Mouse (Mus musculus) Muller cell, postnatal 12 days (primary cell): ENCODE results near the gene Gm11595.
A peak's percentile ranks its signal among the peaks of the same experiment; 100 is the strongest.
"Not testable (repeated sequence)": the region's sequence is repeated elsewhere in the genome, so short reads cannot be mapped to it uniquely, and the experiment has no call there.

ENCODE experiments used
- DNase-seq: peaks from one replicate; pipeline ENCODE4 v3.0.0-alpha.2; 2015; ENCODE audit errors: inconsistent ontology term

Gm11595 gene

GRCm38 (mm10) chr11:99772813-99773212 lies at the start of gene Gm11595:
TSS of gene Gm11595 (minus strand) at chr11:99772913.
- DNase-seq = not testable (repeated sequence)

DNA sequence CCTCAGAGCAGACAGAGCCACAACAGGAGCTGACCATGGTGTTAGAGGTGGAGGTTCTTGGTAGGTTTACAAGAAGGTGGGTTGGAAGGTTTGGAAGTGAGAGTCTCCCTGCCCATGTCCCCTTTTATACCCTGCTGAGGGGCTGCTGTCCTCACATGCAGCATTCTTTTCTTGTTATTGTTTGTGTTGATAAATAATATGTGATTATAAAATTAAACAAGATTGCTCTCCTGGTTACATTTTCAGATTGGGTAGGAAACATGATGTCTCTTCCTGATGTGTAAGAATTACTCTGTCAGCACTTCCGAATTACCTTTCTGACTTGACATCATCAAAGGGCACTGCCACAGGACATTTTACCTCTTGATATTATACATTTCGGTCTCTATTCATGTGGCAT lies 42.9 kb upstream of the Gm11595 start, which contains the start of gene Gm11564:
Gm11564 (minus strand) TSS at position 101 of the 400 bp plus-strand sequence.
- not testable (repeated sequence) for DNase-seq

DNA sequence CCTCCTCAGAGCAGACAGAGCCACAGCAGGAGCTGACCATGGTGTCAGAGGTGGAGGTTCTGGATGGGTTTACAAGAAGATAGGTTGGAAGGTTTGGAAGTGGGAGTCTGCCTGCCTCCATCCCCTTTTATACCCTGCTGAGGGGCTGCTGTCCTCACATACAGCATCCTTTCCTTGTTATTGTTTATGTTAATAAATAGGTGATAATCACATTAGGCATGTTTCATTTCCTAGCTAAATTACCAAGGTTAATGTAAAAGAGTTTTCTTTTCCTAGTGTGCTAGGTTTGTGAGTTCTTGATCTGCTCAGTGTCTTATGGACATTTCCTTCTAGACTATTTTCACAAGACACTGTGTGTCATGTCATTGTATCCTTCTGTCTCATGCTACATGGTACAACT lies 37.1 kb upstream of the Gm11595 start, which contains the start of gene Krtap4-13:
Krtap4-13 (minus strand) TSS at position 101 of the 400 bp plus-strand sequence.
- not testable (repeated sequence) for DNase-seq

- DNase-seq = not testable (repeated sequence)
Observed at GRCm38 (mm10) chr11:99804346-99804745, 31.6 kb upstream of the Gm11595 start, which contains the start of gene Gm11554. TSS of gene Gm11554 (minus strand) at chr11:99804446.

- DNase-seq = not testable (repeated sequence)
Observed at GRCm38 (mm10) chr11:99798832-99799231, 26.1 kb upstream of the Gm11595 start, which contains the start of gene Gm11569. TSS of gene Gm11569 (minus strand) at chr11:99798932.

- no peak for DNase-seq
Observed at GRCm38 (mm10) chr11:99793367-99793766, 20.7 kb upstream of the Gm11595 start, which contains the start of gene Gm11596. TSS of gene Gm11596 (minus strand) at chr11:99793467.

DNA sequence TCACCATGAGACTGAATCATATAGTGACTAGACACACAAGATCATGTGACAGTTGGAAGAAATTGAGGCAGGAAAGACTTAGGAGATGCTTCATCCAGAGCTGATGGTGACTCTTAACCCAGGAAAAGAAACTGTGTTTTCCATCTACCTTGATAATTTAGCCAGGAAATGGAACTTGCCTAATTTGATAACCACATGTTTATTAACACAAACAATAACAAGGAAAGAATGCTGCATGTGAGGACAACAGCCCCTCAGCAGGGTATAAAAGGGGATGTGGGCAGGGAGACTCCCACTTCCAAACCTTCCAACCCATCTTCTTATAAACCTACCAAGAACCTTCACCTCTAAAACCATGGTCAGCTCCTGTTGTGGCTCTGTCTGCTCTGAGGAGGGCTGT lies 12.2 kb upstream of the Gm11595 start, which contains the start of gene Krtap4-9:
Krtap4-9 (plus strand) TSS at position 301 of the 400 bp plus-strand sequence.
- not testable (repeated sequence) for DNase-seq

DNA sequence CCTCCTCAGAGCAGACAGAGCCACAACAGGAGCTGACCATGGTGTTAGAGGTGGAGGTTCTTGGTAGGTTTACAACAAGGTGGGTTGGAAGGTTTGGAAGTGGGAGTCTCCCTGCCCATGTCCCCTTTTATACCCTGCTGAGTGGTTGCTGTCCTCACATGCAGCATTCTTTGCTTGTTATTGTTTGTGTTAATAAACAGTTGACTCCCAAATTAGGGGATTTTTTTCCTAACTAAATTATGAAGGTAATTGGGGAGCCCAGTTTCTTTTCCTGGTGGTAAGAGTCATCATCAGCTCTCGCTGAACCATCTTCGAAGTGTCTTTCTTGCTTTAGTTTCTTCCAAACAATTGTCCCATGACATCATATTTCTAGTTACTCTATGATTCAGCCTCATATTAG lies 7.9 kb upstream of the Gm11595 start, which contains the start of gene Krtap4-8:
Krtap4-8 (minus strand) TSS at position 101 of the 400 bp plus-strand sequence.
- DNase-seq = no peak

DNA sequence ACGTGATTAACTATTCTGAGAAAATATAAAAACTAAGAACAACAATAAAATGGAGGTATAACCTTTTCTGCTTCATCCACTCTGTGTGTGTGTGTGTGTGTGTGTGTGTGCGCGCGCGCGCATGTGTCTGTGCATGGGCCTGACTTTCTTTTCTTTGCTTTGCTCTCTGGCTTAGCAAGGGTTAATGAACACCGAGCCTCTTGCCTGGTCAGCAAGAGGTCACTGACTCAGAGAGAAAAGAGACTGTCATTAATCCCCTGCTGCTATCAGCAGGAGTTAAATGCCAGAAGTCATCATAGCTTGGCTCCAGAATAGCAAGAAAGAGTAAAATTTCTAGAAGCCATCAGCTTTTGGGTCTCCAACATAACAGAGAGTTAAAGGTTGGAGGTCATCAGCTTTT lies 5.7 kb upstream of the Gm11595 start:
- no peak for DNase-seq

GRCm38 (mm10) chr11:99768410-99768809 lies 4.3 kb downstream of the Gm11595 start:
- peak; percentile 78 for DNase-seq

DNA sequence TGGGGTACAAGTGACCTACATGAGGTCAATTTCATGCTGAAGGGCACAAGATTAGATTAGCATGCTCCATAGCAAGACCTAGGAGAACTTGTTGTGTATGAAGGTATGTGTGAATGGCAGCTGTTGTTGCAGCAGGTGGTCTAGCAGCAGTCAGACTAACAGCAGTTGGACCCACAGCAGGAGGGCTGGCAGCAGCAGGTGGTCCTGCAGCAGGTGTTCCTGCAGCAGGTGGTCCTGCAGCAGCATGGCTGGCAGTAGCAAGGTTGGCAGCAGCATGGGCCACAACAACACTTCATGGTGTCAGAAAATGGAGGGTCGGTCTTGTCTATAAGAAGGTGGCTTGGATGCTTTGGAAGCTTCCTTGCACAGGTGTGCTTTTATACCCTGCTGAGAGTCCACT lies 13.8 kb downstream of the Gm11595 start:
- DNase-seq = no peak

DNA sequence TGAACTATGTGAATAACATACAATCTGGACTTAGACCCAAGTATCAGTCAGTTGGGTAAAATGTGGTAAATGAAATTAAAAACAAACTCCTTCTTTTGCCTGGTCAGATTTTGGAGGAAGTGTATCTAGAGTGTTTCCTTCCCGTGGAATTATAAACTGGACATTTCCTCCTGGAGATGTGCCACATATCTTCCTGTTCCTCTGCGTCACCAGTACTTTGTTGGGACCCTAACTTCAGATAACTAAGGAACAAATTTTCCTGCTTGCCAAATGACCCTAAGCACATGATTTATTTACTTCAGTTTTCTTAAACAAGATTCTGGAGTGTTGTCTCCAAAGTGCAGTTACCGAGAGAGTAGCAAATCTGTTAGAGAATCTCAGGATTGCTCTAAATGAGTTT lies 28.7 kb downstream of the Gm11595 start:
- no peak for DNase-seq

GRCm38 (mm10) chr11:99734190-99734589 lies 38.5 kb downstream of the Gm11595 start, which contains the start of gene Gm14180:
TSS of gene Gm14180 (minus strand) at chr11:99734290.
- no peak for DNase-seq

DNA sequence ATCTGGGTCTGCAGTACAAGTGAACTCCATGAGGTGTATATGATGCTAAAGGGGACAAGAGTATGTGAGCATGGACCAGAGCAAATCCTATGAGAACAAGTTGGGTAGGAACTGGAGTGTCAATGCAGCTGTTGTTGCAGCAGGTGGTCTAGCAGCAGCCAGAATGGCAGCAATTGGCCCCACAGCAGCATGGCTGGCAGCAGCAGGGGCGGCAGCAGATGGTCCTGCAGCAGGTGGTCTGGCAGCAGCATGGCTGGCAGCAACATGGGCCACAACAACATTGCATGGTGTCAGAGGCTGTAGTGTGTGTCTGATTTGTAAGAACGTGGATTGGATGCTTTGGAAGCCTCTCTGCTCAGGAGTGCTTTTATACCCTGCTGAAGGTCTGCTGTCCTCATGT lies 48.7 kb downstream of the Gm11595 start:
- DNase-seq = no peak
